Mouse (Mus musculus) olfactory bulb, adult 2 months (tissue): ENCODE results near the gene Tff1. TPM values are rescaled to one million over a fixed set of nuclear protein-coding genes. Genes with fewer than 3 reads are reported as not detected.
A peak's percentile ranks its signal among the peaks of the same experiment; 100 is the strongest.

Source experiments
- H3K27ac ChIP-seq: fragments of 200-500 bp; 2 replicates; pipeline ENCODE4 v1.5.1; 2012; ENCODE audit warnings: low read depth, low read length; ENCODE audit not compliant: insufficient read depth
- H3K4me1 ChIP-seq: fragments of 200-500 bp; 2 replicates; pipeline ENCODE4 v1.6.1; 2012; ENCODE audit warnings: low read length; ENCODE audit not compliant: control insufficient read depth, insufficient read depth
- H3K4me3 ChIP-seq: fragments of 200-500 bp; 2 replicates; pipeline ENCODE4 v1.5.1; 2012; ENCODE audit warnings: mild to moderate bottlenecking, low read depth, low read length, moderate library complexity; ENCODE audit not compliant: insufficient read depth
- CTCF ChIP-seq: fragments of 200-500 bp; IDR thresholded peaks from 2 replicates; pipeline ENCODE4 v1.5.1; 2012; ENCODE audit warnings: low read depth, mild to moderate bottlenecking, low read length, moderate library complexity; ENCODE audit not compliant: insufficient read depth
- POLR2A ChIP-seq: fragments of 200-500 bp; IDR thresholded peaks from 2 replicates; pipeline ENCODE4 v1.6.1; 2012; ENCODE audit warnings: mild to moderate bottlenecking, low read depth, low read length, moderate library complexity; ENCODE audit not compliant: insufficient read depth
- WGBS: fragments of 180-500 bp; shearing (Covaris S2); methylation state at CpG from one replicate; pipeline ENCODE4 v1.1.7; 2018; 5-methylcytosine and 5-hydroxymethylcytosine counted together
- polyA plus RNA-seq: library from polyadenylated mRNA; stranded (reverse); fragments of >200 nt; gene quantifications from 2 replicates; pipeline ENCODE4 v1.2.4, GENCODE M21; 2012; ENCODE audit warnings: low replicate concordance; ENCODE audit not compliant: missing spikeins, insufficient read depth, insufficient read length

The Tff1 gene
- polyA plus RNA-seq, 1 experiment, result not detected

GRCm38 (mm10) chr17:31192663-31193062 lies 27.6 kb upstream of the Tff1 start:
- Histone ChIP-seq H3K4me3 (no peak overlapping the region), H3K4me1 (peaks cover 5% of the 10 kb centered on the region; the same call in 1 of the 2 replicates), H3K27ac (no peak overlapping the region)
- 74% methylated on average over 2 of the region's 2 CpGs for WGBS
- TF ChIP-seq POLR2A, result no peak
- TF ChIP-seq CTCF, result no peak

- H3K4me1 ChIP-seq, result peaks cover 5% of the 10 kb centered on the region; the same call in 1 of the 2 replicates
- H3K4me3 ChIP-seq, result no peak overlapping the region
- 83% methylated on average over 8 of the region's 8 CpGs for WGBS
- TF ChIP-seq CTCF (no peak), POLR2A (no peak)
- H3K27ac ChIP-seq, result no peak overlapping the region
These were observed 26.7 kb upstream of the Tff1 start for GRCm38 (mm10) chr17:31191825-31192224.

- Histone ChIP-seq H3K4me1 (no peaks in the 10 kb centered on the region), H3K4me3 (no peak overlapping the region), H3K27ac (no peak overlapping the region)
- WGBS, result 27% methylated on average over 4 of the region's 4 CpGs
- TF ChIP-seq POLR2A, result no peak
- peak; percentile 85 for TF ChIP-seq CTCF
These were observed 22.3 kb upstream of the Tff1 start for GRCm38 (mm10) chr17:31187370-31187769.

- 89% methylated on average over 12 of the region's 12 CpGs for WGBS
- TF ChIP-seq POLR2A (no peak), CTCF (no peak)
- H3K4me3 ChIP-seq, result no peak overlapping the region
- no peaks in the 10 kb centered on the region for H3K4me1 ChIP-seq
- H3K27ac ChIP-seq, result no peak overlapping the region
These were observed 19.4 kb upstream of the Tff1 start for GRCm38 (mm10) chr17:31184269-31184990.

- WGBS, result 77% methylated on average over 12 of the region's 12 CpGs
- Histone ChIP-seq H3K4me3 (no peak overlapping the region), H3K27ac (no peak overlapping the region), H3K4me1 (no peaks in the 10 kb centered on the region)
- TF ChIP-seq CTCF, result no peak
- TF ChIP-seq POLR2A, result no peak
These were observed 18.3 kb upstream of the Tff1 start for GRCm38 (mm10) chr17:31183180-31183974.

- Histone ChIP-seq H3K4me1 (no peaks in the 10 kb centered on the region), H3K4me3 (no peak overlapping the region), H3K27ac (no peak overlapping the region)
- TF ChIP-seq CTCF, result no peak
- WGBS, result 90% methylated on average over 4 of the region's 4 CpGs
These were observed 16.4 kb upstream of the Tff1 start for GRCm38 (mm10) chr17:31181490-31181889.

- Histone ChIP-seq H3K4me3 (no peak overlapping the region), H3K27ac (no peak overlapping the region), H3K4me1 (no peaks in the 10 kb centered on the region)
- 93% methylated on average over 4 of the region's 4 CpGs for WGBS
- TF ChIP-seq CTCF, result no peak
- no peak for TF ChIP-seq POLR2A
These were observed 11.2 kb upstream of the Tff1 start for GRCm38 (mm10) chr17:31176321-31176720.

GRCm38 (mm10) chr17:31169796-31170195 lies 4.7 kb upstream of the Tff1 start:
- Histone ChIP-seq H3K27ac (no peak overlapping the region), H3K4me1 (no peaks in the 10 kb centered on the region), H3K4me3 (no peak overlapping the region)
- WGBS, result 94% methylated on average over 5 of the region's 5 CpGs
- no peak for TF ChIP-seq CTCF
- TF ChIP-seq POLR2A, result no peak

GRCm38 (mm10) chr17:31163821-31164220 lies 1.3 kb downstream of the Tff1 start:
- H3K27ac ChIP-seq, result no peak overlapping the region
- no peak overlapping the region for H3K4me3 ChIP-seq
- no peak for TF ChIP-seq CTCF
- no peak for TF ChIP-seq POLR2A
- H3K4me1 ChIP-seq, result peaks cover 4% of the 10 kb centered on the region
- WGBS, result 95% methylated on average over 2 of the region's 2 CpGs
